Mouse (Mus musculus) liver, embryonic 16.5 days (tissue): ENCODE data around the gene Fmnl1. TPM values are rescaled to one million over a fixed set of nuclear protein-coding genes. Genes with fewer than 3 reads are reported as not detected.

ENCODE experiments used
- ATAC-seq: fragments of 200-750 bp; cut with Nextera tagmentation; 2 replicates; pipeline ENCODE4 v1.8.0; 2017; ENCODE audit warnings: low read depth, mild to moderate bottlenecking, moderate number of reproducible peaks, moderate library complexity
- H3K27ac ChIP-seq: fragments of 300-500 bp; sonication (generic); 2 replicates; pipeline ENCODE4 v1.5.1; 2014; ENCODE audit warnings: mild to moderate bottlenecking, low read length
- H3K27me3 ChIP-seq: fragments of 300-500 bp; sonication (generic); 2 replicates; pipeline ENCODE4 v1.6.1; 2014; ENCODE audit warnings: low read depth, low read length, mixed read lengths; ENCODE audit not compliant: control insufficient read depth, insufficient read depth
- H3K36me3 ChIP-seq: fragments of 300-500 bp; sonication (generic); 2 replicates; pipeline ENCODE4 v1.6.1; 2014; ENCODE audit warnings: mild to moderate bottlenecking; ENCODE audit not compliant: control insufficient read depth, insufficient read depth
- H3K4me1 ChIP-seq: fragments of 300-500 bp; sonication (generic); 2 replicates; pipeline ENCODE4 v1.6.1; 2014; ENCODE audit warnings: low read depth, low read length, mixed read lengths; ENCODE audit not compliant: control insufficient read depth
- H3K4me2 ChIP-seq: fragments of 300-500 bp; sonication (generic); 2 replicates; pipeline ENCODE4 v1.6.1; 2014; ENCODE audit warnings: low read depth, low read length, mixed read lengths
- H3K4me3 ChIP-seq: fragments of 300-500 bp; sonication (generic); 2 replicates; pipeline ENCODE4 v1.5.1; 2014; ENCODE audit warnings: low read depth, mild to moderate bottlenecking, low read length
- H3K9ac ChIP-seq: fragments of 300-500 bp; sonication (generic); 2 replicates; pipeline ENCODE4 v1.6.1; 2014; ENCODE audit warnings: low read depth, low read length
- H3K9me3 ChIP-seq: fragments of 300-500 bp; sonication (generic); replicated peaks from 2 replicates; pipeline ENCODE4 v1.6.1; 2016; ENCODE audit warnings: low read length; ENCODE audit not compliant: control insufficient read depth
- WGBS: fragments of 180-500 bp; shearing (Covaris S2); extraction: QIAGEN DNeasy Blood & Tissue Kit; methylation state at CpG from one replicate; pipeline ENCODE4 v1.1.7; 2014; ENCODE audit not compliant: insufficient replicate concordance; 5-methylcytosine and 5-hydroxymethylcytosine counted together
- polyA plus RNA-seq: library from polyadenylated mRNA; unstranded; fragments of >200 nt; fragmentation: Nextera tagmentation; extraction: Ambion mirVana; gene quantifications from 2 replicates; pipeline ENCODE4 v1.2.1, GENCODE M21; 2015

Fmnl1 gene
- polyA plus RNA-seq, 1 experiment from 2014 or later: 6.3 TPM

DNA sequence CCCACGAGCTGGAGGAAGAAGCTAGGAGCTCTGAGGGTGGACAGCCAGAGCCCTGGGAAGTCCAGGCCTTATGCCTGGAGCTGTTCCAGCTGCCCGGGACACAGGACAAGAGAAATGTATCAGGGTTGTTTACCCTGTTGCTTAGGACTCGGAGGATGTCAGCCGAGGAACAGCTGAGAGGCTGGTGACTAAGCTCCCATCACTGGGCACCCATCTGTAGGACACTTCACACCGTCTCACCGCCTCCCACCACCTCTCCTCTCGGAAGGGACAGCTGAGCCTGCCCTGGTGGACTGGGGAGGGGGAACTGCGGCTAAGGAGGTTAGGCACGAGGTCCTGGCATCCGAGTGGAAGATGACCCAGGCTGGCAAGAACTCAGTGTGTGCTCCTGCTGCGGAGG, 64.8 kb downstream of the Fmnl1 start:
- 0 out of 2 replicates have a peak, but pooled peaks have one; percentile 11 for ATAC-seq
- H3K27me3 ChIP-seq: no peaks in the 10 kb centered on the region
- no peak overlapping the region for H3K4me3 ChIP-seq
- H3K27ac ChIP-seq: no peak overlapping the region
- H3K4me2 ChIP-seq: no peak overlapping the region
- WGBS: 63% methylated on average over 11 of the region's 11 CpGs
- H3K9ac ChIP-seq: no peak overlapping the region
- no peaks in the 10 kb centered on the region; the same call in 1 of the 2 replicates for H3K36me3 ChIP-seq
- H3K9me3 ChIP-seq: no peaks in the 10 kb centered on the region
- H3K4me1 ChIP-seq: no peaks in the 10 kb centered on the region

DNA sequence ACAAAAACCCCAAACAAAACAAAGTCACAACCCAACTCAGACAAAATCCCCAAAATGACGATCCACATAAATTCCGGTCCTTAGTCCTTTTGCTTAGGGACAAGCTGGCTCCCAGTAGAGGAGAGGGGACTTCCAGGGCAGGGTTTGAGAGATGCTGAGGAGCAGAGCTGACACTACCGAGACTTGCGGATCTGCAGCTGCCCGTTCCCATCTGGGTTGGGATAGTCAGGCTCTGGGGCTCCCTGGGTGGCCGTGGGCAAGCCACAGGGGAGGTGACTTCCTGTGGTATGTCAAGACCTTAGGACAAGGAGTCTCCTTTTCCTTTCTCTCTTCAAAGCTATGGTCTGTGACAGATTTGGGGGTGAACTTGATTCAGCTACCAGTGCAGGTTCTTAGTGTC, 65.5 kb downstream of the Fmnl1 start:
- Histone ChIP-seq H3K27me3 (no peaks in the 10 kb centered on the region), H3K9ac (no peak overlapping the region), H3K9me3 (no peaks in the 10 kb centered on the region), H3K4me1 (no peaks in the 10 kb centered on the region), H3K4me2 (no peak overlapping the region), H3K4me3 (no peak overlapping the region), H3K36me3 (no peaks in the 10 kb centered on the region), H3K27ac (no peak overlapping the region)
- ATAC-seq: no peak
- WGBS: 65% methylated on average over 6 of the region's 6 CpGs

DNA sequence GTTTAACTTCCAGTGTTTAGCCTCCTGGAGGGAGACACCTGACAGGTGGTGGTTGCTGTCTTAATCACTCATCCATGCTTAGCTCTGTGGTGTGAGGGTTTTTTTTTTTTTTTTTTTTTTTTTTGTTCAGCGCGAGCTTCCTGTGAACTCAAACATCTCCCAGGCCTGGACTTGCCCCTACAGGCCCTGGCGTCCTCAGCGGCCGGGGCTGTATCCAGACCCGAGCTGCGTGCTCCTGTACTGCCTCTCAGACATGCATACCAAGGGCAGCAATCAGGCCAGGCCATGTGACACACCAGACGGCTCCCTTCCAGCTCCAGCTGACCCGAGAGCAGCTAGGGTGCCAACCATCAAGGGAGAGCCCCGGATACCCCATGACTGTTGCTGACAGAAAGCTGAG, 66.0 kb downstream of the Fmnl1 start:
- H3K4me3 ChIP-seq: no peak overlapping the region
- no peak overlapping the region for H3K9ac ChIP-seq
- ATAC-seq: no peak
- no peak overlapping the region for H3K4me2 ChIP-seq
- WGBS: 72% methylated on average over 10 of the region's 10 CpGs
- H3K27me3 ChIP-seq: no peaks in the 10 kb centered on the region
- no peaks in the 10 kb centered on the region for H3K4me1 ChIP-seq
- H3K9me3 ChIP-seq: no peaks in the 10 kb centered on the region
- H3K36me3 ChIP-seq: no peaks in the 10 kb centered on the region
- no peak overlapping the region for H3K27ac ChIP-seq

DNA sequence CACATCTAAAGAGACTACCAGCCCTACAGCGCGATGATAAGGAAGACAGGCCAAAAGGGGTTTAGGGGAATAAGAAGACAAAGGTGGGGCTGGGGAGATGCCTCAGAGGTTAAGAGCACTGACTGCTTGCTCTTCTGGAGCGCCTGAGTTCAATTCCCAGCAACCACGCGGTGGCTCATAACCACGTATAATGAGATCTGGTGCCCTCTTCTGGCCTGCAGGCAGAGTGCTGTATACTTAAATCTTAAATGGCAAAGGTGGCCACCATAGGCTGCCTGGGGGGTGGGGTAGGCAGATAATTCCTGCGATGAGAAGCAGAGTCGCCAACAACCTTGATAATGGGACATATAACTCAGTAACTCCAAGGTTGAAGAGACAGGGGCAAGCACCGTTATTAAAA, 66.8 kb downstream of the Fmnl1 start:
- no peak for ATAC-seq
- WGBS: 74% methylated on average over 9 of the region's 9 CpGs
- H3K9ac ChIP-seq: no peak overlapping the region

DNA sequence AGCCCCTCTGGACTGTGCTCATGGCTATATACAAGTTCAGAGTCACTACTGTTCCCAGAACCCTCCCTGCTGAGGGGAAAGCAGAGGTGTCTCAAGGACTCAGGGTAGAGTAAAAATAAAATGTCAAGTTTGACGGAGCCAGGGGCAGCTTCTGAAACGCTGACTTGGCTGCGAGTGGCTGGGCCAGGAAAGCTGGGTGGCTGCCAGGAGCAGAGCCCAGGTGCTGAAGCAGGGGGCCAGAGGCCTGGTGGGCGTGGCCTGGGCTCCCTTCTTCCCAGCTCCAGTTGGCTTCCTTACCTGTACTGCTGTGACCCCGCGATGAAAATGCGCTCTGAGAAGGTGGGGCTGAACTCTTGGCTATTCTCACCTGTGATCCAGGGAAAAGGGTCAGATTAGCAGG, 69.8 kb downstream of the Fmnl1 start:
- no peak for ATAC-seq
- no peaks in the 10 kb centered on the region for H3K9me3 ChIP-seq
- H3K9ac ChIP-seq: no peak overlapping the region
- H3K27ac ChIP-seq: no peak overlapping the region
- H3K36me3 ChIP-seq: no peaks in the 10 kb centered on the region
- 32% methylated on average over 7 of the region's 7 CpGs for WGBS
- H3K4me3 ChIP-seq: no peak overlapping the region
- no peak overlapping the region for H3K4me2 ChIP-seq
- H3K27me3 ChIP-seq: no peaks in the 10 kb centered on the region
- H3K4me1 ChIP-seq: peaks cover under 1% of the 10 kb centered on the region

More for the DNA sequence above, 66.8 kb downstream of the Fmnl1 start:
- H3K27me3 ChIP-seq: no peaks in the 10 kb centered on the region
- no peaks in the 10 kb centered on the region for H3K36me3 ChIP-seq
- H3K9me3 ChIP-seq: no peaks in the 10 kb centered on the region
- no peak overlapping the region for H3K27ac ChIP-seq
- no peak overlapping the region for H3K4me3 ChIP-seq
- H3K4me2 ChIP-seq: no peak overlapping the region
- H3K4me1 ChIP-seq: no peaks in the 10 kb centered on the region

DNA sequence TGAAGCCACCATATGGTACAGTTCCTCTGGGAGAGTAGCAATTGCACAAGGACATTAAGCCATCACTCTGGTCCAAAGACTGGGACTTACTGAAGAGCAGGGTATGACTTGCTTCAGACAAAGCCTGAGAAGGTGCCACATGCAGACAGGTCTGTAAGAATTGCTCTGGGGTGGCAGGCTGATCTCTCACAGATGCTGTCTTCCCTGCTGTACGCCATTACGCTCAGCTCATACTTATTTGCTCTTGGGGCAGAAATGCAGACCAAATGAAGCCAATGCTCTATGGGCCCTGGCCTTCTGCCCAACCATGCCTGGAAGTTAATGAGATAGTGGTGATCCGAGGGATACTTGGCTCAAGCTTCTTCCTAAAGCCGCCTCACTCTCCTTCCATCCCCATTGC, 73.9 kb downstream of the Fmnl1 start:
- Histone ChIP-seq H3K9me3 (no peaks in the 10 kb centered on the region), H3K4me3 (no peak overlapping the region), H3K4me1 (peaks cover 9% of the 10 kb centered on the region), H3K36me3 (no peaks in the 10 kb centered on the region), H3K9ac (no peak overlapping the region), H3K4me2 (no peak overlapping the region), H3K27ac (no peak overlapping the region), H3K27me3 (no peaks in the 10 kb centered on the region)
- WGBS: 73% methylated on average over 4 of the region's 4 CpGs
- ATAC-seq: no peak

DNA sequence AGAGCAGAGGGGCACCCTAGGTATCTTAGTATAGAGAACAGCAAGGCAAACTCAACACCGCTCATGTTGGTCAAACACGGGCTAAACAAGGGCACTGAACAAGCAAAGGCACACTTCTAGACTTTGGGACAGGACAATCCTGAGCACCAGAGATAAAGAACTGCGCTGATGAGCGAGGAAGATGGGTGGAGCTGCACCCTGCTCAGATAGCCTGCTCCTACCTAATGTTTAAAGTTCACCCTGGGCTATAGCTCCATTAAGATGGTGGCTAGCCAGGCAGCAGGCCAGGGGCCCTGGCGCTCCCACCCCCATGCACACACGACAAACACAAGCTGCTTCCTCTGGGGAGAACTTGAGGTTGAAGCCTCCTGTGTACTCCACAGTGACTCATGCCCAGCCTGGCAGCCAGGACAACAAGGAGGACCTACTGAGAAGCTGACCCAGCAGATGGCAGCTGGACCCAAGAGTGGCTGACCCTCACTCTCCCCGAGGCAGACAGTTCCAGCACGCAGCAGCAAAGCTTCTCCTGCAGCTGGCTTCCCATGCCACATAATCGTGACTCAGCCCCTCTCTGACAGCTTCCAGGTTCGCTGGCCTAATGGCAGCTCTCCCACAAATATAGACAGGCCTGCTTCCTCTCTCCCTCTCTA, 75.3 kb downstream of the Fmnl1 start:
- ATAC-seq: 0 out of 2 replicates have a peak, but pooled peaks have one; percentile 13

DNA sequence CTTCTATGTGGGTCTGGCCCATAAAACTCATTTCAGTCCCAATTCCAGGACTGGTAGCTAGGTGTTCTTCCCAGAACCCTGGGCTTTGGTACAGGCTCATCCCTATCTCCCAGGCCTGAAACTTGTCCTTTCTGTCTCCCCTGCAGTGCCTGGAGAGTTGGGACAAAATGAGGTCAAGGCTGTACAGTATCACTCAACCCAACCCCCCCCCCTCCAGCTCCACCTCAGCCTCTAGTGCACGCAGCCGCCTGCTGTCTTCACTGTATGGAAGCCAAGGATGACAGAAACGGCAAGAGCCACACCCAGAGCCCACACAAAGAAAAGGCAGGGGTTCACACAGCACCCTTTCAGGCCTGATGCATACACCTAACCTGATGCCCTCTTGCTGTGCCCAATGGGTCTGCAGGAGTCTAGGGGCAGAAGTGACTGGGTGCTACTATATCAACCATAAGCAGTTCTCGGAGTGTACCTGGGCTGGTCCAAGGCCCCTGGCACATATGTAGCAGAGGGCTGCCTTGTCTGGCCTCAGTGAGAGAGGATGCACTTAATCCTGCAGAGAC, 75.9 kb downstream of the Fmnl1 start:
- no peaks in the 10 kb centered on the region for H3K27me3 ChIP-seq
- H3K36me3 ChIP-seq: no peaks in the 10 kb centered on the region
- no peak overlapping the region for H3K4me3 ChIP-seq
- no peak overlapping the region for H3K27ac ChIP-seq
- no peak overlapping the region for H3K9ac ChIP-seq
- H3K4me2 ChIP-seq: no peak overlapping the region
- 45% methylated on average over 4 of the region's 4 CpGs for WGBS
- no peak for ATAC-seq
- H3K4me1 ChIP-seq: peaks cover 9% of the 10 kb centered on the region
- H3K9me3 ChIP-seq: no peaks in the 10 kb centered on the region

More for the DNA sequence above, 75.3 kb downstream of the Fmnl1 start:
- no peak overlapping the region for H3K9ac ChIP-seq
- no peaks in the 10 kb centered on the region for H3K36me3 ChIP-seq
- no peak overlapping the region for H3K4me2 ChIP-seq
- no peak overlapping the region for H3K27ac ChIP-seq
- no peak overlapping the region for H3K4me3 ChIP-seq
- no peaks in the 10 kb centered on the region for H3K9me3 ChIP-seq
- H3K27me3 ChIP-seq: no peaks in the 10 kb centered on the region
- 16% methylated on average over 10 of the region's 10 CpGs for WGBS
- peaks cover 9% of the 10 kb centered on the region for H3K4me1 ChIP-seq

DNA sequence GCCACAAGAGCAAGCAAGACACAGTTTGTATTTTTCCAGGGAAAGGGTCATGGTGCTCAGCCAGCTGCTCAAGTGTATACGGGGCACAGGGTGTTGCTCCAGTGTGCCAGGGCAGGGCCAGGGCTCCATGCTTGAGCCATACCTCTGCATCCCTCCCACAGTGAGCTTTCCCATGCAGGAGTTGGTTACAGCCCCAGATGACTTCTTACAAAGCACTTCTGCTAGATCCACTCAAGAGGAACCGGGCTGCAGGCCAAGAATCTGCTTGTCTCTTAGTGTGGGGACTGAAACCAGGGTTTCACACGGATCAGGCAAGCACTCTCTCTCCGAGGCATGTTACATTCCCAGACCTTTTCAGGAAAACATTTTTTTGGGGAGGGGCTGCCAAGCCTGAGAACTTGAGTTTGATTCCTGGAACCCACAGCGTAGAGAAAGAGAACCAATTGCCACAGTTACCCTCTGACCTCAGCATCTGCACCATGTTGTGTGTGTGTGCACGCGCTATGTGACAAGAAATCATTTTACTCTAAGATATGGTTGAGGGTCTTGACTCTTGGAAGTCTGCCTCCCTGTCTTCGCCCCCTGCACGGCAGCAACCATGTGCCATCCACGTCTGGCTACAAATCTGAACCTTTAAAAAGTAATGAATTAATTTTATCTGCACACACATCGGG, 76.7 kb downstream of the Fmnl1 start:
- H3K4me2 ChIP-seq: no peak overlapping the region
- ATAC-seq: no peak
- no peaks in the 10 kb centered on the region for H3K9me3 ChIP-seq
- peaks cover 9% of the 10 kb centered on the region for H3K4me1 ChIP-seq
- no peaks in the 10 kb centered on the region for H3K36me3 ChIP-seq
- H3K9ac ChIP-seq: no peak overlapping the region
- 70% methylated on average over 11 of the region's 11 CpGs for WGBS
- no peak overlapping the region for H3K27ac ChIP-seq
- no peak overlapping the region for H3K4me3 ChIP-seq
- no peaks in the 10 kb centered on the region for H3K27me3 ChIP-seq
